Mouse (Mus musculus) thymus, adult 2 months (tissue): Measurements from ENCODE around the gene Fis1.

Source experiments
- CTCF ChIP-seq: fragments of 200-500 bp; IDR thresholded peaks from 2 replicates; pipeline ENCODE4 v1.5.1; 2012; ENCODE audit warnings: mild to moderate bottlenecking, control low read depth, low read length, moderate library complexity, borderline replicate concordance; ENCODE audit not compliant: control insufficient read depth, poor library complexity, insufficient read depth; ENCODE audit errors: extremely low read depth
- POLR2A ChIP-seq: fragments of 200-500 bp; IDR thresholded peaks from 2 replicates; pipeline ENCODE4 v1.6.1; 2012; ENCODE audit warnings: mild to moderate bottlenecking, low read length, control low read depth, moderate library complexity; ENCODE audit not compliant: control insufficient read depth, poor library complexity, insufficient read depth; ENCODE audit errors: extremely low read depth

DNA sequence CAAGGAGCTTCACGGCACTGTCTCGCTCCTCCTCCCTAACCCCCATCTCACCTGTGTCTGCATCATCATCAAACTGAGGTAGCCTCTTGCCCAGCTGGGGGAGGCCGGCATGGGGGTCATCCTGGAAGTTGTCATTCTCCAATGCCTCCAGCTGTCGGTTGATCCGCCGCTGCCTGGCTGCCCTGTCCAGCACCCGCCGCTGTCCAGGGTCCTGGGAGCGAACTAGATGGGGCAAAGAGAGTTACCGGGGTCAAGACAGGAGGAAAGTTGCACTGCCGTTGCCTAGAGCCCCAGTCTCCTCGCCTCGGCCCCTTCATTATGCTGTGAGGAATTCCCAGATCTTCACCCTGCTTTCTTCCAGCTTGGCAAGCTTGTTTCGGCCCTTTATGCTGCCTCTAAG is 31.8 kb downstream of the Fis1 start:
- TF ChIP-seq POLR2A: no peak
- TF ChIP-seq CTCF: no peak
